16 mouse cellular contexts compared by ENCODE assay signal in genomic region chr13:29194946-29195345, GRCm38 (mm10).
DNase-seq lines count a peak whose midpoint lies in the region; ATAC-seq lines count a peak whose summit lies in the region.
"Had no signal": no experiment of that assay in that cellular context is flagged by ENCODE, and none has a peak within 500 bp of the region (broad histone marks: within the 10 kb centered on the region; RNA-seq: fewer than 3 reads in every experiment).

No protein-coding gene starts in this region.

- no peak overlapping the region for H3K4me3 ChIP-seq in heart, embryonic 15.5 days
- no peak overlapping the region for H3K4me3 ChIP-seq in forebrain, embryonic 12.5 days (replicated peaks)
- no peak overlapping the region for H3K4me3 ChIP-seq in hindbrain, embryonic 15.5 days
- H3K4me3 ChIP-seq in midbrain, embryonic 13.5 days (replicated peaks), result 0 out of 2 replicates have a peak overlapping the region, but pooled peaks have one; percentile 1
- H3K4me3 ChIP-seq: myocyte had no signal

- 78% methylated on average over 4 of the region's 4 CpGs for WGBS in heart, embryonic 15.5 days
- 61% methylated on average over 4 of the region's 4 CpGs for WGBS in forebrain, embryonic 12.5 days
- 43% methylated on average over 4 of the region's 4 CpGs for WGBS in hindbrain, embryonic 15.5 days
- 44% methylated on average over 4 of the region's 4 CpGs for WGBS in midbrain, embryonic 13.5 days

- H3K27ac ChIP-seq in heart, embryonic 15.5 days, result 0 out of 2 replicates have a peak overlapping the region, but pooled peaks have one; percentile 2
- peak overlapping the region; percentile 79 for H3K27ac ChIP-seq in forebrain, embryonic 12.5 days
- H3K27ac ChIP-seq in hindbrain, embryonic 15.5 days (replicated peaks), result peak overlapping the region; percentile 42; the same call in 1 of the 2 replicates
- H3K27ac ChIP-seq in midbrain, embryonic 13.5 days, result peak overlapping the region; percentile 86

- intact Hi-C loops in heart, postnatal 25 days (cut with DNase I), result no loop called here
- intact Hi-C loops in left cerebral cortex, postnatal 25 days (cut with DNase I), result no loop called here

- no peaks in the 10 kb centered on the region for H3K36me3 ChIP-seq in heart, embryonic 15.5 days
- H3K36me3 ChIP-seq in forebrain, embryonic 12.5 days (replicated peaks), result no peaks in the 10 kb centered on the region
- no peaks in the 10 kb centered on the region for H3K36me3 ChIP-seq in hindbrain, embryonic 15.5 days
- H3K36me3 ChIP-seq in midbrain, embryonic 13.5 days, result no peaks in the 10 kb centered on the region

- no peak overlapping the region for H3K9ac ChIP-seq in heart, embryonic 15.5 days
- no peak overlapping the region for H3K9ac ChIP-seq in forebrain, embryonic 12.5 days
- no peak overlapping the region for H3K9ac ChIP-seq in hindbrain, embryonic 15.5 days
- no peak overlapping the region for H3K9ac ChIP-seq in midbrain, embryonic 13.5 days (replicated peaks)

- no peak for DNase-seq in heart, postnatal 25 days (ENCODE audit: low spot score)
- DNase-seq in layer of hippocampus, adult 11-12 months (ENCODE audit: low spot score), result no peak
- no peak for DNase-seq in thymus, postnatal 36 days
- DNase-seq in left cerebral cortex, postnatal 25 days (ENCODE audit: low spot score in 2 of 2), result no peak
- DNase-seq: adrenal gland, postnatal 10 days; cerebellum, adult 18-20 months; cerebellum, postnatal 36 days; gastrocnemius, postnatal 36 days; kidney, adult 9 months; kidney, postnatal 36 days; right cerebral cortex, postnatal 14 days had no signal

- H3K27me3 ChIP-seq in heart, embryonic 15.5 days, result no peaks in the 10 kb centered on the region
- no peaks in the 10 kb centered on the region for H3K27me3 ChIP-seq in forebrain, embryonic 12.5 days
- H3K27me3 ChIP-seq in hindbrain, embryonic 15.5 days, result no peaks in the 10 kb centered on the region
- H3K27me3 ChIP-seq in midbrain, embryonic 13.5 days, result no peaks in the 10 kb centered on the region

- no peak overlapping the region for H3K4me2 ChIP-seq in heart, embryonic 15.5 days
- no peak overlapping the region for H3K4me2 ChIP-seq in forebrain, embryonic 12.5 days
- H3K4me2 ChIP-seq in hindbrain, embryonic 15.5 days, result no peak overlapping the region
- H3K4me2 ChIP-seq in midbrain, embryonic 13.5 days (replicated peaks), result peak overlapping the region; percentile 22

- ATAC-seq in heart, embryonic 15.5 days (replicated peaks; ENCODE audit: insufficient number of reproducible peaks, insufficient read depth, low FRiP score, low read depth), result no peak
- 0 out of 2 replicates have a peak, but pooled peaks have one; percentile 40 for ATAC-seq in forebrain, embryonic 12.5 days (ENCODE audit: low FRiP score)
- no peak for ATAC-seq in hindbrain, embryonic 15.5 days (ENCODE audit: low FRiP score, low read depth)
- ATAC-seq in midbrain, embryonic 13.5 days, result peak; percentile 44; the same call in 1 of the 2 replicates

- no peaks in the 10 kb centered on the region for H3K9me3 ChIP-seq in heart, embryonic 15.5 days (replicated peaks)
- no peaks in the 10 kb centered on the region for H3K9me3 ChIP-seq in forebrain, embryonic 12.5 days
- H3K9me3 ChIP-seq in hindbrain, embryonic 15.5 days, result no peaks in the 10 kb centered on the region
- no peaks in the 10 kb centered on the region for H3K9me3 ChIP-seq in midbrain, embryonic 13.5 days

- H3K4me1 ChIP-seq in heart, embryonic 15.5 days (replicated peaks), result peaks cover 32% of the 10 kb centered on the region
- peaks cover 42% of the 10 kb centered on the region for H3K4me1 ChIP-seq in forebrain, embryonic 12.5 days
- peaks cover 18% of the 10 kb centered on the region for H3K4me1 ChIP-seq in hindbrain, embryonic 15.5 days (replicated peaks)
- peaks cover 35% of the 10 kb centered on the region for H3K4me1 ChIP-seq in midbrain, embryonic 13.5 days (replicated peaks)

Comparison
In these comparisons a context has a peak if more than half of its experiments do, and no peak if none do; other contexts are left out.
1. ATAC-seq: peak in forebrain, embryonic 12.5 days (single experiment) and midbrain, embryonic 13.5 days (single experiment); none in heart, embryonic 15.5 days (single experiment) and hindbrain, embryonic 15.5 days (single experiment).
2. H3K27ac ChIP-seq: peak in every context shown above with its lines; median percentile 86 in midbrain, embryonic 13.5 days; 79 in forebrain, embryonic 12.5 days; 42 in hindbrain, embryonic 15.5 days; 2 in heart, embryonic 15.5 days.